Comparison of ENCODE assay signal across 7 mouse cellular contexts in genomic region chr3:136725311-136726156, GRCm38 (mm10). TPM values are rescaled to one million over a fixed set of nuclear protein-coding genes. Genes with fewer than 3 reads are reported as not detected.
DNase-seq lines count a peak whose midpoint lies in the region; ATAC-seq and TF ChIP-seq lines count a peak whose summit lies in the region.

No protein-coding gene starts in this region.

- peak; percentile 27; the same call in 1 of the 2 replicates for TF ChIP-seq POLR2A in CH12.LX (IDR thresholded peaks at IDR 0.05; ENCODE audit: low read depth, low read length)

- in situ Hi-C loops in CH12.LX (cut with MboI; ENCODE audit: low pct_ligation_motif_present, low pct_unique_long_range_greater_than_20kb, low sequenced_read_pairs) = no loop called here

- ATAC-seq in heart, embryonic 14.5 days (ENCODE audit: insufficient number of reproducible peaks, insufficient read depth, low FRiP score, low read depth) = peak; percentile 66
- peak; percentile 79 for ATAC-seq in megakaryocyte, adult 5-6 weeks (ENCODE audit: poor library complexity, severe bottlenecking)
- no peak for ATAC-seq in erythroid progenitor cell, adult 5-6 weeks (replicated peaks; ENCODE audit: low FRiP score, poor library complexity, severe bottlenecking)

- H3K79me2 ChIP-seq in CH12.LX (replicated peaks; ENCODE audit: control insufficient read depth, extremely low read depth, insufficient read depth, poor library complexity, severe bottlenecking) = peaks cover 54% of the 10 kb centered on the region

- dilution Hi-C loops in CH12.LX (cut with MboI; ENCODE audit: extremely low pct_ligation_motif_present, extremely low pct_unique_long_range_greater_than_20kb, low sequenced_read_pairs) = no loop called here

- H3K36me3 ChIP-seq in CH12.LX (replicated peaks in 1 of 2; ENCODE audit: control insufficient read depth in 1 of 2, insufficient read depth in 1 of 2, low read length in 1 of 2) = peaks cover 0 to 31% of the 10 kb centered on the region in 2 experiments
- no peaks in the 10 kb centered on the region for H3K36me3 ChIP-seq in heart, embryonic 14.5 days (ENCODE audit: control insufficient read depth, insufficient read depth, low read length)

- no peak overlapping the region for H3K27ac ChIP-seq in CH12.LX (ENCODE audit: insufficient read depth, low read depth)
- peak overlapping the region; percentile 17 to 83 for H3K27ac ChIP-seq in heart, embryonic 14.5 days (replicated peaks in 1 of 2; ENCODE audit: control insufficient read depth in 1 of 2, insufficient read depth in 1 of 2, low read depth in 2 of 2, low read length in 2 of 2)

- peak overlapping the region; percentile 14; the same call in 1 of the 2 replicates for H3K9ac ChIP-seq in CH12.LX (ENCODE audit: insufficient read depth, low read depth)
- no peak overlapping the region for H3K9ac ChIP-seq in heart, embryonic 14.5 days (ENCODE audit: low read length)

- TF ChIP-seq EP300 in CH12.LX (IDR thresholded peaks at IDR 0.05; ENCODE audit: low read length) = peak; percentile 93

- 4% methylated on average over 7 of the region's 7 CpGs for WGBS in heart, embryonic 14.5 days

- no peak for TF ChIP-seq CTCF in CH12.LX (conservative IDR thresholded peaks at IDR 0.05 in 1 of 2, IDR thresholded peaks at IDR 0.05 in 1 of 2; ENCODE audit: low read depth in 2 of 2, low read length in 2 of 2)

- H3K4me2 ChIP-seq in CH12.LX (ENCODE audit: insufficient read depth, low read depth, poor library complexity, severe bottlenecking) = peak overlapping the region; percentile 88
- peak overlapping the region; percentile 28 for H3K4me2 ChIP-seq in heart, embryonic 14.5 days (ENCODE audit: low read length)

- peaks cover 4% of the 10 kb centered on the region for H3K9me3 ChIP-seq in CH12.LX (replicated peaks; ENCODE audit: low read length)
- H3K9me3 ChIP-seq in heart, embryonic 14.5 days (ENCODE audit: control insufficient read depth, low read length) = peaks cover 5% of the 10 kb centered on the region

- peaks cover 26 to 91% of the 10 kb centered on the region in 2 experiments for H3K4me1 ChIP-seq in CH12.LX (ENCODE audit: control insufficient read depth in 1 of 2, insufficient read depth in 2 of 2)
- peaks cover 10 to 25% of the 10 kb centered on the region in 2 experiments for H3K4me1 ChIP-seq in heart, embryonic 14.5 days (ENCODE audit: control insufficient read depth in 2 of 2, insufficient read depth in 2 of 2, low read length in 2 of 2)

- DNase-seq in CH12.LX (ENCODE audit: extremely low read depth) (peak; percentile 80), NIH3T3 (ENCODE audit: low read depth) (peak; percentile 85)
- DNase-seq in embryo, embryonic 10 days (ENCODE audit: low spot score) = peak; percentile 64
- DNase-seq in left cerebral cortex, postnatal 36 days (ENCODE audit: low spot score in 2 of 2) = peak; percentile 45 to 60

- no peak; the same call in 1 of the 2 replicates for TF ChIP-seq RAD21 in CH12.LX (IDR thresholded peaks at IDR 0.05; ENCODE audit: low read depth, low read length)

- no peak overlapping the region for H3K4me3 ChIP-seq in CH12.LX (replicated peaks in 1 of 3; ENCODE audit: low read depth in 2 of 3, low read length in 2 of 3, poor library complexity in 1 of 3)
- H3K4me3 ChIP-seq in heart, embryonic 14.5 days (ENCODE audit: control insufficient read depth in 1 of 2, insufficient read depth in 1 of 2, low read depth in 1 of 2, low read length in 2 of 2) = peak overlapping the region; percentile 2 to 12; a peak in 3 of 4 replicates

- intact Hi-C loops in left cerebral cortex, postnatal 36 days (cut with DNase I) = no loop called here

- no peaks in the 10 kb centered on the region for H3K27me3 ChIP-seq in CH12.LX (replicated peaks)
- H3K27me3 ChIP-seq in heart, embryonic 14.5 days (ENCODE audit: control insufficient read depth, insufficient read depth, low read length) = no peaks in the 10 kb centered on the region

TF ChIP-seq in CH12.LX, 34 proteins besides CTCF, POLR2A, EP300 and RAD21:
- TF ChIP-seq SIN3A (IDR thresholded peaks at IDR 0.05; ENCODE audit: low read length) (peak; percentile 77), MAX (IDR thresholded peaks at IDR 0.05; ENCODE audit: low read length) (0 out of 2 replicates have a peak, but pooled peaks have one; percentile 33), MAZ (IDR thresholded peaks at IDR 0.05; ENCODE audit: low read depth, low read length) (no peak), NELFE (IDR thresholded peaks at IDR 0.05; ENCODE audit: low read depth, low read length) (no peak), KAT2A (IDR thresholded peaks at IDR 0.05; ENCODE audit: insufficient replicate concordance, low read length) (0 out of 2 replicates have a peak, but pooled peaks have one; percentile 27), USF2 (conservative IDR thresholded peaks at IDR 0.05; ENCODE audit: low read depth, low read length) (no peak), HCFC1 (IDR thresholded peaks at IDR 0.05; ENCODE audit: low read depth, low read length) (peak; percentile 25; the same call in 1 of the 2 replicates), ETS1 (conservative IDR thresholded peaks at IDR 0.05; ENCODE audit: low read depth, low read length) (peak; percentile 98), ELF1 (IDR thresholded peaks at IDR 0.05; ENCODE audit: low read depth, low read length) (peak; percentile 58), UBTF (IDR thresholded peaks at IDR 0.05; ENCODE audit: low read depth, low read length) (no peak), USF1 (IDR thresholded peaks at IDR 0.05; ENCODE audit: low read depth, low read length) (no peak), GABPA (IDR thresholded peaks at IDR 0.05; ENCODE audit: insufficient replicate concordance, low read depth, low read length) (no peak), E2F4 (IDR thresholded peaks at IDR 0.05; ENCODE audit: insufficient replicate concordance, low read depth, low read length) (no peak), MXI1 (IDR thresholded peaks at IDR 0.05; ENCODE audit: low read depth, low read length) (peak; percentile 59; the same call in 1 of the 2 replicates), BHLHE40 (IDR thresholded peaks at IDR 0.05; ENCODE audit: low read depth, low read length) (peak; percentile 84), MAFK (IDR thresholded peaks at IDR 0.05; ENCODE audit: insufficient replicate concordance, low read length) (peak; percentile 59; the same call in 1 of the 2 replicates), JUN (IDR thresholded peaks at IDR 0.05; ENCODE audit: insufficient read depth, low read depth, low read length) (peak; percentile 93), IRF4 (IDR thresholded peaks at IDR 0.05; ENCODE audit: low read depth, low read length) (peak; percentile 74), RCOR1 (conservative IDR thresholded peaks at IDR 0.05; ENCODE audit: low read depth, low read length) (peak; percentile 84), ZC3H11A (IDR thresholded peaks at IDR 0.05; ENCODE audit: low read depth, low read length) (no peak), ZNF384 (IDR thresholded peaks at IDR 0.05; ENCODE audit: low read depth, low read length) (0 out of 2 replicates have a peak, but pooled peaks have one; percentile 3), CHD2 (IDR thresholded peaks at IDR 0.05; ENCODE audit: low read length) (peak; percentile 69; the same call in 1 of the 2 replicates), MEF2A (IDR thresholded peaks at IDR 0.05; ENCODE audit: borderline replicate concordance, low read depth, low read length) (peak; percentile 77), CHD1 (IDR thresholded peaks at IDR 0.05; ENCODE audit: low read depth, low read length) (peak; percentile 75; the same call in 1 of the 2 replicates), TCF12 (IDR thresholded peaks at IDR 0.05; ENCODE audit: low read depth, low read length) (peak; percentile 30), JUND (conservative IDR thresholded peaks at IDR 0.05; ENCODE audit: low read depth, low read length) (peak; percentile 65)

RNA-seq across cellular contexts. Expression of gene Ppp3ca, which starts 55.6 kb away (rescaled TPM):
- total RNA-seq in CH12.LX (2012; rRNA removed) = 63.4 and 71.7 TPM in 2 replicates
- total RNA-seq in CH12.LX (2014; rRNA removed) = 143 and 153 TPM in 2 replicates
- polyA plus RNA-seq in CH12.LX (2012; ENCODE audit: insufficient read length, low read depth) = 130 and 134 TPM in 2 replicates
- polyA plus RNA-seq in heart, embryonic 14.5 days (2014; fragmentation: Nextera tagmentation; extraction: Ambion mirVana) = 61.0 and 67.2 TPM in 2 replicates
- 100 to 1,000 TPM; 853 to 913 TPM for total RNA-seq in left cerebral cortex, postnatal 36 days (2021)
- 82.1 and 85.1 TPM in 2 replicates for total RNA-seq in megakaryocyte, adult 5-6 weeks (2015)
- 82.1 and 83.1 TPM in 2 replicates for total RNA-seq in megakaryocyte, adult 5-6 weeks (2017)
- 15.1 and 16.3 TPM in 2 replicates for total RNA-seq in erythroid progenitor cell, adult 5-6 weeks (2015; ENCODE audit: low replicate concordance)
- total RNA-seq in erythroid progenitor cell, adult 5-6 weeks (2017; ENCODE audit: low replicate concordance) = 9.8 and 11.8 TPM in 2 replicates

Comparison
In these comparisons a context has a peak if more than half of its experiments do, and no peak if none do; other contexts are left out.
1. H3K4me3 ChIP-seq: peak in heart, embryonic 14.5 days (2 of 2); none in CH12.LX (0 of 3).
2. RNA of gene Ppp3ca, which starts 55.6 kb away (total RNA-seq): 853 to 913 TPM in left cerebral cortex, postnatal 36 days; 63.4 to 153 TPM in CH12.LX, 82.1 to 85.1 TPM in megakaryocyte, adult 5-6 weeks and 9.8 to 16.3 TPM in erythroid progenitor cell, adult 5-6 weeks; every median in the first group is over 4 times any median in the second.
3. Peak in every context shown above with its lines, with median percentiles within 50 percentile points of each other: DNase-seq.